ENCODE assay signal across 12 mouse cellular contexts in genomic region chr16:10722882-10723544, GRCm38 (mm10).
DNase-seq lines count a peak whose midpoint lies in the region; ATAC-seq and TF ChIP-seq lines count a peak whose summit lies in the region.
"Had no signal": no experiment of that assay in that cellular context is flagged by ENCODE, and none has a peak within 500 bp of the region (broad histone marks: within the 10 kb centered on the region; RNA-seq: fewer than 3 reads in every experiment).

No protein-coding gene starts in this region.

- H3K36me3 ChIP-seq in hindbrain, embryonic 11.5 days (ENCODE audit: control insufficient read depth, insufficient read depth, low read length), result no peaks in the 10 kb centered on the region
- no peaks in the 10 kb centered on the region for H3K36me3 ChIP-seq in hindbrain, embryonic 12.5 days
- no peaks in the 10 kb centered on the region for H3K36me3 ChIP-seq in neural tube, embryonic 13.5 days
- H3K36me3 ChIP-seq in neural tube, embryonic 15.5 days, result no peaks in the 10 kb centered on the region
- no peaks in the 10 kb centered on the region for H3K36me3 ChIP-seq in hindbrain, postnatal 0 days (ENCODE audit: insufficient read depth, low read length)

- WGBS in hindbrain, embryonic 11.5 days, result 48% methylated on average over 1 of the region's 1 CpGs
- WGBS in hindbrain, embryonic 12.5 days, result 50% methylated on average over 1 of the region's 1 CpGs
- WGBS in neural tube, embryonic 13.5 days, result 50% methylated on average over 1 of the region's 1 CpGs
- 50% methylated on average over 1 of the region's 1 CpGs for WGBS in neural tube, embryonic 15.5 days
- 29% methylated on average over 1 of the region's 1 CpGs for WGBS in hindbrain, postnatal 0 days

- no peak overlapping the region for H3K4me3 ChIP-seq in hindbrain, embryonic 11.5 days (ENCODE audit: low read depth, low read length)
- H3K4me3 ChIP-seq in hindbrain, embryonic 12.5 days, result no peak overlapping the region
- no peak overlapping the region for H3K4me3 ChIP-seq in neural tube, embryonic 13.5 days
- H3K4me3 ChIP-seq in neural tube, embryonic 15.5 days (replicated peaks), result no peak overlapping the region
- no peak overlapping the region for H3K4me3 ChIP-seq in hindbrain, postnatal 0 days (ENCODE audit: low read length)

- ATAC-seq in hindbrain, embryonic 11.5 days (ENCODE audit: low FRiP score), result peak; percentile 27; the same call in 1 of the 2 replicates
- ATAC-seq in hindbrain, embryonic 12.5 days (ENCODE audit: low FRiP score), result no peak
- ATAC-seq in neural tube, embryonic 13.5 days (ENCODE audit: low read depth), result 0 out of 2 replicates have a peak, but pooled peaks have one; percentile 23
- ATAC-seq in neural tube, embryonic 15.5 days (ENCODE audit: low FRiP score), result no peak; the same call in 1 of the 2 replicates
- ATAC-seq in hindbrain, postnatal 0 days, result peak; percentile 21; the same call in 1 of the 2 replicates

- H3K27ac ChIP-seq in hindbrain, embryonic 11.5 days (ENCODE audit: low read depth, low read length), result no peak overlapping the region
- H3K27ac ChIP-seq in hindbrain, embryonic 12.5 days, result no peak overlapping the region
- no peak overlapping the region for H3K27ac ChIP-seq in neural tube, embryonic 13.5 days (replicated peaks)
- no peak overlapping the region for H3K27ac ChIP-seq in neural tube, embryonic 15.5 days (replicated peaks)
- H3K27ac ChIP-seq in hindbrain, postnatal 0 days, result no peak overlapping the region

- no peak for TF ChIP-seq CTCF in hindbrain, postnatal 0 days (IDR thresholded peaks at IDR 0.05; ENCODE audit: low read depth)

- no peaks in the 10 kb centered on the region for H3K9me3 ChIP-seq in hindbrain, embryonic 11.5 days (ENCODE audit: control insufficient read depth, low read length)
- no peaks in the 10 kb centered on the region for H3K9me3 ChIP-seq in hindbrain, embryonic 12.5 days (replicated peaks)
- H3K9me3 ChIP-seq in neural tube, embryonic 13.5 days, result no peaks in the 10 kb centered on the region
- no peaks in the 10 kb centered on the region for H3K9me3 ChIP-seq in neural tube, embryonic 15.5 days (replicated peaks)
- no peaks in the 10 kb centered on the region for H3K9me3 ChIP-seq in hindbrain, postnatal 0 days (ENCODE audit: low read length)

- DNase-seq in hindbrain, embryonic 11.5 days (ENCODE audit: low spot score), result no peak
- DNase-seq in hindbrain, postnatal 0 days (ENCODE audit: low spot score), result no peak
- DNase-seq in adrenal gland, postnatal 25 days, result no peak
- no peak for DNase-seq in cerebellum, postnatal 4 days (ENCODE audit: low spot score in 2 of 2)
- DNase-seq: adrenal gland, postnatal 36 days; heart, adult 18-20 months; kidney, postnatal 10 days; left cerebral cortex, postnatal 4 days; thymus, adult 2 months had no signal

- H3K27me3 ChIP-seq in hindbrain, embryonic 11.5 days (ENCODE audit: control insufficient read depth, insufficient read depth, low read length), result no peaks in the 10 kb centered on the region
- no peaks in the 10 kb centered on the region for H3K27me3 ChIP-seq in hindbrain, embryonic 12.5 days
- no peaks in the 10 kb centered on the region for H3K27me3 ChIP-seq in neural tube, embryonic 13.5 days
- H3K27me3 ChIP-seq in neural tube, embryonic 15.5 days (replicated peaks), result no peaks in the 10 kb centered on the region
- H3K27me3 ChIP-seq in hindbrain, postnatal 0 days (ENCODE audit: insufficient read depth, low read length), result no peaks in the 10 kb centered on the region

- H3K4me2 ChIP-seq in hindbrain, embryonic 11.5 days (replicated peaks; ENCODE audit: low read depth, low read length), result no peak overlapping the region
- no peak overlapping the region for H3K4me2 ChIP-seq in hindbrain, embryonic 12.5 days (replicated peaks)
- no peak overlapping the region for H3K4me2 ChIP-seq in neural tube, embryonic 13.5 days
- no peak overlapping the region for H3K4me2 ChIP-seq in neural tube, embryonic 15.5 days
- H3K4me2 ChIP-seq in hindbrain, postnatal 0 days (ENCODE audit: low read depth, low read length), result no peak overlapping the region

- peaks cover 2% of the 10 kb centered on the region; the same call in 1 of the 2 replicates for H3K4me1 ChIP-seq in hindbrain, embryonic 11.5 days (replicated peaks; ENCODE audit: control insufficient read depth, insufficient read depth, low read length)
- no peaks in the 10 kb centered on the region for H3K4me1 ChIP-seq in hindbrain, embryonic 12.5 days
- H3K4me1 ChIP-seq in neural tube, embryonic 13.5 days (replicated peaks), result peaks cover 5% of the 10 kb centered on the region
- peaks cover under 1% of the 10 kb centered on the region; the same call in 1 of the 2 replicates for H3K4me1 ChIP-seq in neural tube, embryonic 15.5 days
- H3K4me1 ChIP-seq in hindbrain, postnatal 0 days (ENCODE audit: insufficient read depth, low read length), result peaks cover 6% of the 10 kb centered on the region; the same call in 1 of the 2 replicates

- H3K9ac ChIP-seq in hindbrain, embryonic 11.5 days (ENCODE audit: low read depth, low read length), result no peak overlapping the region
- H3K9ac ChIP-seq in hindbrain, embryonic 12.5 days, result no peak overlapping the region
- H3K9ac ChIP-seq in neural tube, embryonic 13.5 days, result no peak overlapping the region
- no peak overlapping the region for H3K9ac ChIP-seq in neural tube, embryonic 15.5 days (replicated peaks)
- H3K9ac ChIP-seq in hindbrain, postnatal 0 days (replicated peaks; ENCODE audit: low read length), result no peak overlapping the region

Comparison
In these comparisons a context has a peak if more than half of its experiments do, and no peak if none do; other contexts are left out.
1. ATAC-seq: peak in hindbrain, embryonic 11.5 days (single experiment), neural tube, embryonic 13.5 days (single experiment) and hindbrain, postnatal 0 days (single experiment); none in hindbrain, embryonic 12.5 days (single experiment) and neural tube, embryonic 15.5 days (single experiment).